Mouse (Mus musculus): ENCODE data around the gene Igf2bp3. TPM values are rescaled to one million over a fixed set of nuclear protein-coding genes. Genes with fewer than 3 reads are reported as not detected.
"Not testable (repeated sequence)": the region's sequence is repeated elsewhere in the genome, so short reads cannot be mapped to it uniquely, and the experiment has no call there.

Igf2bp3 gene
- not detected for total RNA-seq (2021)
- long read RNA-seq, experiment 1, partial matches to known transcripts: 0 of 1 reads
- long read RNA-seq, experiment 1, other reads (novel, unspliced or antisense): 1 of 1 reads
- long read RNA-seq, experiment 2, partial matches to known transcripts: 0 of 1 reads
- long read RNA-seq, experiment 2, other reads (novel, unspliced or antisense): 1 of 1 reads

GRCm38 (mm10) chr6:49214928-49215747 lies at the start of gene Igf2bp3:
Gene Igf2bp3, minus strand, starts transcription at chr6:49214957.
- peak; percentile 11 to 52 for DNase-seq

- DNase-seq: not testable (repeated sequence)
These were observed 49.7 kb upstream of the Igf2bp3 start for GRCm38 (mm10) chr6:49264446-49264845.

- peak; percentile 98 for DNase-seq
These were observed 49.1 kb upstream of the Igf2bp3 start, which contains the start of gene Tra2a for GRCm38 (mm10) chr6:49263847-49264243. Gene Tra2a, minus strand, starts transcription at chr6:49264033.

GRCm38 (mm10) chr6:49263081-49263846 lies 48.5 kb upstream of the Igf2bp3 start:
- DNase-seq: peak in 1 of 2 experiments; percentile 71

- DNase-seq: peak in 1 of 2 experiments; percentile 46
These were observed 47.7 kb upstream of the Igf2bp3 start for GRCm38 (mm10) chr6:49262421-49262820.

- no peak for DNase-seq
These were observed 45.0 kb upstream of the Igf2bp3 start for GRCm38 (mm10) chr6:49259711-49260110.

GRCm38 (mm10) chr6:49257880-49258279 lies 43.1 kb upstream of the Igf2bp3 start:
- DNase-seq: no peak

GRCm38 (mm10) chr6:49252207-49252606 lies 37.5 kb upstream of the Igf2bp3 start:
- no peak for DNase-seq

- no peak for DNase-seq
These were observed 36.4 kb upstream of the Igf2bp3 start for GRCm38 (mm10) chr6:49251199-49251598.

GRCm38 (mm10) chr6:49247246-49247645 lies 32.5 kb upstream of the Igf2bp3 start:
- DNase-seq: peak in 1 of 2 experiments; percentile 45

- no peak for DNase-seq
These were observed 27.6 kb upstream of the Igf2bp3 start for GRCm38 (mm10) chr6:49242331-49242730.

GRCm38 (mm10) chr6:49241562-49241961 lies 26.8 kb upstream of the Igf2bp3 start:
- DNase-seq: no peak

- DNase-seq: peak; percentile 99 to 100
These were observed 21.6 kb upstream of the Igf2bp3 start for GRCm38 (mm10) chr6:49236331-49236730.

- no peak for DNase-seq
These were observed 18.6 kb upstream of the Igf2bp3 start for GRCm38 (mm10) chr6:49233356-49233755.

- DNase-seq: peak; percentile 28 to 56
These were observed 13.4 kb upstream of the Igf2bp3 start for GRCm38 (mm10) chr6:49228126-49228679.

- peak in 1 of 2 experiments; percentile 52 for DNase-seq
These were observed 12.5 kb upstream of the Igf2bp3 start for GRCm38 (mm10) chr6:49227184-49227735.

GRCm38 (mm10) chr6:49225728-49226123 lies 11.0 kb upstream of the Igf2bp3 start:
- no peak for DNase-seq

GRCm38 (mm10) chr6:49224923-49225727 lies 10.4 kb upstream of the Igf2bp3 start:
- DNase-seq: no peak

GRCm38 (mm10) chr6:49221906-49222305 lies 7.1 kb upstream of the Igf2bp3 start:
- DNase-seq: peak in 1 of 2 experiments; percentile 28

GRCm38 (mm10) chr6:49219920-49220604 lies 5.3 kb upstream of the Igf2bp3 start:
- DNase-seq: peak in 1 of 2 experiments; percentile 39
